Mouse (Mus musculus): ENCODE measurements around the gene Cdk14.

DNA sequence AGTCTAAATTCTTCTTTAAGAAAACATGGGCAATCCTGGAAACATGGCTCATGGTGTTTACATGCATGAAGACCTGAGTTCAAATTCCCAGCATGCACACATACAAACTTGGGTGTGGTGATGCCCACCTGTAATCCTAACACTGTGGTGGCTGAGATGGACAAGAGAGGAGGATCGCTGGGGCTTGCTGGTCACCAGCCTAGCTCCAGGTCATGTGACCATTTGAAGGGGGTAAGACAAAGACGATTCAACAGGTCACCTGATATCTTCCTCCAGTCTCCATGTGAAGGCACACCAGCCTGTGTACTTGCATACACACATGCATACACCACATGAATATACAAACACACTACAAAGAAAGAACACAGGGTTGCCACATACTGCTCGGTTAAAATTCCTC, 406.3 kb downstream of the Cdk14 start:
- TF ChIP-seq CTCF (IDR thresholded peaks at IDR 0.05; ENCODE audit: extremely low read depth, insufficient read depth, insufficient read length, insufficient replicate concordance) (no peak), POLR2A (IDR thresholded peaks at IDR 0.05; ENCODE audit: low read depth, low read length) (no peak)

Data from spleen, adult 2 months (tissue).